Mouse (Mus musculus): ENCODE data around the gene Ptgr1. TPM values are rescaled to one million over a fixed set of nuclear protein-coding genes. Genes with fewer than 3 reads are reported as not detected.

The Ptgr1 gene
- polyA plus RNA-seq, 1 experiment from 2014 or later: 14.7 TPM

- ATAC-seq (ENCODE audit: insufficient read depth, low FRiP score, low TSS enrichment) (no peak), DNase-seq (ENCODE audit: low spot score) (no peak)
- WGBS: 63% methylated on average over 3 of the region's 3 CpGs
- H3K27ac ChIP-seq (ENCODE audit: low read depth, low read length): no peak overlapping the region
- H3K36me3 ChIP-seq (ENCODE audit: control insufficient read depth, insufficient read depth, low read length): no peaks in the 10 kb centered on the region
- no peaks in the 10 kb centered on the region for H3K9me3 ChIP-seq (ENCODE audit: control insufficient read depth, low read length)
- no peak overlapping the region for H3K4me2 ChIP-seq (ENCODE audit: low read depth)
- H3K4me1 ChIP-seq (ENCODE audit: control insufficient read depth, insufficient read depth, low read length): no peaks in the 10 kb centered on the region
- no peaks in the 10 kb centered on the region for H3K27me3 ChIP-seq (ENCODE audit: control insufficient read depth, insufficient read depth, low read length)
- no peak overlapping the region for H3K4me3 ChIP-seq (ENCODE audit: low read depth, low read length)
- no peak overlapping the region for H3K9ac ChIP-seq (ENCODE audit: low read length)
Measured at GRCm38 (mm10) chr4:58927661-58928060, 59.3 kb downstream of the Ptgr1 start.

DNA sequence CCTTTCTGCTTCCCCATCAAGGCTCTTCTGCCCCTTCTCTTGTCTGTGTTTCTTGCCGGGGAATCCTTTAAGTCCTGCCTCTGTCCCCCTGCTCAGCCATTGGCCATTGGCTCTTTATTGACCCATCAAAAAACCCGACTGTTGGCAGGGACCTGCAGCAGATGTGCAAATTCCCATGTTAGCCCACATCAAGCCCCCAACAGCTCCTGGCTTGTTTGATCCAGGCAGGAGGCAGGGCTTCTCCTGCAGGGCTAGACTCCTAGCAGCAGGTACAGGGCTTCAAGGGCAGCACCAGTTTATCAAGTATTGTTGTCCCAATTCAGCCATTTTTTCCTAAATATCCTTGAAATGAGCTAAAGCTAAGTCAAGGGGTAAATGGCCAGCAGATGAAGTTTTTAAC is 60.8 kb downstream of the Ptgr1 start:
- H3K4me1 ChIP-seq (ENCODE audit: control insufficient read depth, insufficient read depth, low read length): no peaks in the 10 kb centered on the region
- H3K4me2 ChIP-seq (ENCODE audit: low read depth): no peak overlapping the region
- ATAC-seq (ENCODE audit: insufficient read depth, low FRiP score, low TSS enrichment): no peak
- H3K9me3 ChIP-seq (ENCODE audit: control insufficient read depth, low read length): no peaks in the 10 kb centered on the region
- H3K27me3 ChIP-seq (ENCODE audit: control insufficient read depth, insufficient read depth, low read length): no peaks in the 10 kb centered on the region
- H3K36me3 ChIP-seq (ENCODE audit: control insufficient read depth, insufficient read depth, low read length): no peaks in the 10 kb centered on the region
- H3K9ac ChIP-seq (ENCODE audit: low read length): no peak overlapping the region
- no peak overlapping the region for H3K4me3 ChIP-seq (ENCODE audit: low read depth, low read length)
- no peak for DNase-seq (ENCODE audit: low spot score)
- no peak overlapping the region for H3K27ac ChIP-seq (ENCODE audit: low read depth, low read length)
- 17% methylated on average over 2 of the region's 2 CpGs for WGBS

DNA sequence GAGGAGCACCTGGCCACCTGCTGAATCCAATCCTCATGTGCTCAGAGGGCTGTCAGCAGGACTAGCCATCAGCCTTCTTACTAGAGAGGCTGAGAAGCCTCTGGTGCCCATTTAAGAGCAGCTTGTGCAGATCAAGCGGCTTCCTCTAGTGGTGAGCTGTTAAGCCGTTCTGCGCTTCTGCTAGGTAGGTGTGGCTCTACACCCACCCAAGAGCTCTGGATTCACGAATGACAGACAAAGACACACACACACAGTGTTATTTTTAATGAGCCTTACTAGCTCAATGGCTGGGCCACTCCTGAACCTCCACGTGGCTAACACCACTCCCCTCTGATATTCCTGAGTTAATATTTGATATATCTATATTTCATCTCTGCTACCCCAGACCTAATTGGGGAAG is 61.3 kb downstream of the Ptgr1 start:
- Histone ChIP-seq H3K36me3 (ENCODE audit: control insufficient read depth, insufficient read depth, low read length) (no peaks in the 10 kb centered on the region), H3K4me1 (ENCODE audit: control insufficient read depth, insufficient read depth, low read length) (no peaks in the 10 kb centered on the region), H3K27me3 (ENCODE audit: control insufficient read depth, insufficient read depth, low read length) (no peaks in the 10 kb centered on the region), H3K27ac (ENCODE audit: low read depth, low read length) (no peak overlapping the region), H3K4me3 (ENCODE audit: low read depth, low read length) (no peak overlapping the region), H3K9me3 (ENCODE audit: control insufficient read depth, low read length) (no peaks in the 10 kb centered on the region), H3K9ac (ENCODE audit: low read length) (no peak overlapping the region), H3K4me2 (ENCODE audit: low read depth) (no peak overlapping the region)
- DNase-seq (ENCODE audit: low spot score) (no peak), ATAC-seq (ENCODE audit: insufficient read depth, low FRiP score, low TSS enrichment) (no peak)
- WGBS: 40% methylated on average over 5 of the region's 5 CpGs

DNA sequence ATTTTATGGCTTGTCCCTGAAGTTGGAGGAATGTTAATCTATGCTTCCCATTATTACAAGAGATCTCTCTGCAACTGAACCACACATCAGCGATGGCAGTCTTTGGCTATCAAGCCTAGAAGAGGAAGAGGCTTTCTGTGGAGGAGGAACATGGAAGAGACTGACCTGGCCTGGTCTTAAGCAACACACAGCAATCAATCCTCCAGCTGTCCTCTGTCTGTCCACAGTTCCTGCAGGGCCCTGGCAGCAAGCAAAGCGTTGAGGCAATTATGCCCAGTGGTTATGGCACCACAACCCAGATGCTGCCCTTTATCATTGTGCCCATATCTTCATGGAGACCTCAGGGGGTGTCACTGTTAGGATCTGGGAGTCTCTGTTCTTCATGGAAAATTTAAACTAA is 63.0 kb downstream of the Ptgr1 start:
- no peaks in the 10 kb centered on the region for H3K27me3 ChIP-seq (ENCODE audit: control insufficient read depth, insufficient read depth, low read length)
- DNase-seq (ENCODE audit: low spot score): no peak
- H3K4me3 ChIP-seq (ENCODE audit: low read depth, low read length): no peak overlapping the region
- no peak for ATAC-seq (ENCODE audit: insufficient read depth, low FRiP score, low TSS enrichment)
- H3K9ac ChIP-seq (ENCODE audit: low read length): no peak overlapping the region
- no peak overlapping the region for H3K4me2 ChIP-seq (ENCODE audit: low read depth)
- no peaks in the 10 kb centered on the region for H3K4me1 ChIP-seq (ENCODE audit: control insufficient read depth, insufficient read depth, low read length)
- 80% methylated on average over 2 of the region's 2 CpGs for WGBS
- no peaks in the 10 kb centered on the region for H3K9me3 ChIP-seq (ENCODE audit: control insufficient read depth, low read length)
- H3K36me3 ChIP-seq (ENCODE audit: control insufficient read depth, insufficient read depth, low read length): no peaks in the 10 kb centered on the region
- H3K27ac ChIP-seq (ENCODE audit: low read depth, low read length): no peak overlapping the region

Other genes starting within 250 kb of the Ptgr1 start
- not detected in 2 replicates for gene Olfr267, start 199.4 kb downstream of the Ptgr1 start, polyA plus RNA-seq (2014; fragmentation: Nextera tagmentation; extraction: Ambion mirVana)
- gene Ecpas, start 74.4 kb downstream of the Ptgr1 start, polyA plus RNA-seq (2014; fragmentation: Nextera tagmentation; extraction: Ambion mirVana): 36.9 and 47.7 TPM in 2 replicates
- 1.3 and 1.5 TPM in 2 replicates for gene Zkscan16, start 43.5 kb downstream of the Ptgr1 start, polyA plus RNA-seq (2014; fragmentation: Nextera tagmentation; extraction: Ambion mirVana)
- 7.8 and 7.9 TPM in 2 replicates for gene Dnajc25, start 7.9 kb upstream of the Ptgr1 start, polyA plus RNA-seq (2014; fragmentation: Nextera tagmentation; extraction: Ambion mirVana)
- gene Gm20503, start 16.1 kb upstream of the Ptgr1 start, polyA plus RNA-seq (2014; fragmentation: Nextera tagmentation; extraction: Ambion mirVana): 8.3 and 10.6 TPM in 2 replicates
- gene Gng10, start 48.0 kb upstream of the Ptgr1 start, polyA plus RNA-seq (2014; fragmentation: Nextera tagmentation; extraction: Ambion mirVana): 89.6 and 89.7 TPM in 2 replicates
- gene AI481877, start 151.9 kb upstream of the Ptgr1 start, polyA plus RNA-seq (2014; fragmentation: Nextera tagmentation; extraction: Ambion mirVana): not detected in 2 replicates
- 12.1 and 12.4 TPM in 2 replicates for gene Ugcg, start 202.1 kb upstream of the Ptgr1 start, polyA plus RNA-seq (2014; fragmentation: Nextera tagmentation; extraction: Ambion mirVana)

Data from neural tube, embryonic 11.5 days (tissue).